Mouse (Mus musculus): ENCODE results near the gene Cdh22.

The Cdh22 gene

GRCm38 (mm10) chr2:165089470-165089869 lies 145.2 kb downstream of the Cdh22 start:
- DNase-seq (ENCODE audit: low spot score in 2 of 2), result no peak

- DNase-seq (ENCODE audit: low spot score in 2 of 2), result no peak
Observed at GRCm38 (mm10) chr2:165086634-165087033, 148.0 kb downstream of the Cdh22 start.

- DNase-seq (ENCODE audit: low spot score in 2 of 2), result no peak
Observed at GRCm38 (mm10) chr2:165081257-165081656, 153.4 kb downstream of the Cdh22 start.

- no peak for DNase-seq (ENCODE audit: low spot score in 2 of 2)
Observed at GRCm38 (mm10) chr2:165080657-165081056, 154.0 kb downstream of the Cdh22 start.

GRCm38 (mm10) chr2:165078605-165079004 lies 156.0 kb downstream of the Cdh22 start:
- no peak for DNase-seq (ENCODE audit: low spot score in 2 of 2)

GRCm38 (mm10) chr2:165078045-165078444 lies 156.6 kb downstream of the Cdh22 start:
- no peak for DNase-seq (ENCODE audit: low spot score in 2 of 2)

GRCm38 (mm10) chr2:165077055-165077454 lies 157.6 kb downstream of the Cdh22 start:
- DNase-seq (ENCODE audit: low spot score in 2 of 2), result no peak

GRCm38 (mm10) chr2:165074937-165075336 lies 159.7 kb downstream of the Cdh22 start:
- peak; percentile 84 to 88 for DNase-seq (ENCODE audit: low spot score in 2 of 2)

GRCm38 (mm10) chr2:165074081-165074884 lies 160.4 kb downstream of the Cdh22 start:
- peak in 1 of 2 experiments; percentile 41 for DNase-seq (ENCODE audit: low spot score in 2 of 2)

- DNase-seq (ENCODE audit: low spot score in 2 of 2), result peak in 1 of 2 experiments; percentile 37
Observed at GRCm38 (mm10) chr2:165073381-165073781, 161.3 kb downstream of the Cdh22 start.

GRCm38 (mm10) chr2:165070096-165070816 lies 164.4 kb downstream of the Cdh22 start:
- DNase-seq (ENCODE audit: low spot score in 2 of 2), result peak; percentile 62 to 84

GRCm38 (mm10) chr2:165068806-165069205 lies 165.8 kb downstream of the Cdh22 start:
- DNase-seq (ENCODE audit: low spot score in 2 of 2), result no peak

GRCm38 (mm10) chr2:165064489-165064888 lies 170.2 kb downstream of the Cdh22 start:
- no peak for DNase-seq (ENCODE audit: low spot score in 2 of 2)

- no peak for DNase-seq (ENCODE audit: low spot score in 2 of 2)
Observed at GRCm38 (mm10) chr2:165061638-165062433, 172.8 kb downstream of the Cdh22 start.
